Mouse (Mus musculus): ENCODE data around the gene Ndp. TPM values are rescaled to one million over a fixed set of nuclear protein-coding genes. Genes with fewer than 3 reads are reported as not detected.

Ndp gene
- polyA plus RNA-seq, 1 experiment from 2014 or later: 0.30 TPM

- no peak overlapping the region for H3K4me3 ChIP-seq (replicated peaks)
- H3K36me3 ChIP-seq: no peaks in the 10 kb centered on the region
- H3K4me2 ChIP-seq (replicated peaks): no peak overlapping the region
- H3K9me3 ChIP-seq: no peaks in the 10 kb centered on the region
- no peaks in the 10 kb centered on the region for H3K4me1 ChIP-seq (replicated peaks)
- no peak overlapping the region for H3K9ac ChIP-seq
- no peak overlapping the region for H3K27ac ChIP-seq
- ATAC-seq: peak; percentile 70
- WGBS: 70% methylated on average over 2 of the region's 2 CpGs
- H3K27me3 ChIP-seq (replicated peaks): no peaks in the 10 kb centered on the region
Observed at GRCm38 (mm10) chrX:16841443-16841842, 70.1 kb downstream of the Ndp start.

- peak; percentile 48 for ATAC-seq
- WGBS: 79% methylated on average over 1 of the region's 1 CpGs
Observed at GRCm38 (mm10) chrX:16837293-16837692, 74.3 kb downstream of the Ndp start.

GRCm38 (mm10) chrX:16836488-16837082 is 75.0 kb downstream of the Ndp start:
- Histone ChIP-seq H3K9ac (no peak overlapping the region), H3K4me1 (replicated peaks) (no peaks in the 10 kb centered on the region), H3K4me2 (replicated peaks) (no peak overlapping the region), H3K36me3 (no peaks in the 10 kb centered on the region), H3K27me3 (replicated peaks) (no peaks in the 10 kb centered on the region), H3K9me3 (no peaks in the 10 kb centered on the region), H3K27ac (no peak overlapping the region), H3K4me3 (replicated peaks) (no peak overlapping the region)
- peak; percentile 92 for ATAC-seq

More at GRCm38 (mm10) chrX:16837293-16837692, 74.3 kb downstream of the Ndp start:
- no peaks in the 10 kb centered on the region for H3K27me3 ChIP-seq (replicated peaks)
- H3K4me2 ChIP-seq (replicated peaks): no peak overlapping the region
- no peaks in the 10 kb centered on the region for H3K4me1 ChIP-seq (replicated peaks)
- no peak overlapping the region for H3K4me3 ChIP-seq (replicated peaks)
- H3K9ac ChIP-seq: no peak overlapping the region
- no peak overlapping the region for H3K27ac ChIP-seq
- no peaks in the 10 kb centered on the region for H3K36me3 ChIP-seq
- H3K9me3 ChIP-seq: no peaks in the 10 kb centered on the region

Other genes starting within 250 kb of the Ndp start
- gene Maob, start 94.4 kb downstream of the Ndp start, polyA plus RNA-seq (2015; fragmentation: Nextera tagmentation; extraction: Ambion mirVana): 99.4 and 117 TPM in 2 replicates